Mouse (Mus musculus): Measurements from ENCODE around the gene Usp44.
"Not testable (repeated sequence)": the region's sequence is repeated elsewhere in the genome, so short reads cannot be mapped to it uniquely, and the experiment has no call there.

Gene Usp44

DNA sequence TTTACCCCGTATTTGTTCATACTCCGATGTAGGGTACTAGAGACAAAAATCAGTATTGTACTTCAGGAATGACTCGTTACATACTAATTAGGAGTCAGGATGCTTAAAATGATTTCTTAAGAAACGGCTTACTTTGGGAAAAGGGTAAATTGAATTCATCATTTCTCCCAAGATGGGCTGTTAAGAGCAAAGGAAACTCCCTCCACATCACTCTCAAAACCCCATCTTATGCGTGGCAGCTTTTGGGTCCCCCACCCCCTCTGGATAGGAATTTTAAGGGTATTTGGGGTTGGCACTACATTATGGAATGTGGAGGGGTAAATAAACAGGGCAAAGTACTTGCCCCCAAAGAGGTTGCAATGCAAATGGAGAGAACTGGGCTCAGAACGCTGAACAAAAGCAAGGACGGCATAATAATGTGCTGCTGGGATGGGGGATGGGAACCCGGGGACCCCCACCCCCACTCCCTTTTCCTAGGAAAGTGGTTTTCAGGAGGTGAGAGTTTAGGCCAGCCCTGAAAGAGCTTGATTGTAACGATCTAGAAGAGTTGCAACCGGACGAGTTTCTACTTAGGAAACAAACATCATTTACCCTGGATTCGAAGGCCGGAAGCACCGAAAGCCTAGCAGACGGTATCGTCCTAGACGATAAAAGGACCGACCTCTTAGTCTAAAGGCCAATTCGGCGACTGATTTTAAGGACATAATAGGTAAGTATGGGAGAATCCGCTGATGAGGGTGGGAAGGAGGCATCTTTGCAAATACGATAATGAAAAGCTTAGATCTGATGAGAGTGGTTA lies at the start of gene Usp44:
Gene Usp44 (plus strand): TSS at position 625 of the 799 bp plus-strand sequence.
- no peak for DNase-seq

DNA sequence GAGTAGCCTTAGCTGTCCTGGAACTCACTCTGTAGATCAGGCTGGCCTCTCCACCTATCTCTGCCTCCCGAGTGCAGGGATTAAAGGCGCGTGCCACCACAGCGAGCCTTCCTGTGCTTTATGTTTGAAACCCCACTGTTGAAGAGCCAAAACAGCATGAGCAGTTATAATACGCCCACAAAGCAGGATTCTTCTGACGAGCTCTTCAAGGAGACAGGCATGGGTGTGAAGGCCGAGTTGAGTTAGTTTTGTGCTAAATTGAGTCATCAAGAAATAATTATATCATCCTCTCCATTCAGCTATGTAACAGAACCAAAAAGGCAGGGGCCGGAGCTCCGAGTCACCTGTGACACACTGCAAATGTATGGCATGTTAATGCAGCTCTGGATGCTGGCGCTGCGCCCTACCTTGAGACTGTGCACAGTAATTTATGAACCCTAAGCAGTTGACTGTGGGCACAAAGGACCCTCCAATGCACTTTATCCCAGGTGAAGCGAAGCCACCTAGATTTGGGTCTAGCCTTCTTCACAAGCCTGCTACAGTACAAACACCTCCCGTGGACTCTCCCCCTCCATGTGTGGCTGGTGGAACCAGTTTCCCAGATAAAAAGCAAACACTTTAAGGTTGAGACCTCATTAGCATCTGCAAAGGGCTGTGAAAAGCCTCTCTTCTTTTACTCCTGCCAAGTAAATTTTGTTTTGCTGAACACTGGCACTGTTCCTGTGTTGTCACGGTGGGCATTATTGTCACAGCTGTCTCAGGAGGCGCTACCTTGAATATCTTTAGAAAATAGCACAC lies 47.9 kb upstream of the Usp44 start:
- no peak for DNase-seq

DNA sequence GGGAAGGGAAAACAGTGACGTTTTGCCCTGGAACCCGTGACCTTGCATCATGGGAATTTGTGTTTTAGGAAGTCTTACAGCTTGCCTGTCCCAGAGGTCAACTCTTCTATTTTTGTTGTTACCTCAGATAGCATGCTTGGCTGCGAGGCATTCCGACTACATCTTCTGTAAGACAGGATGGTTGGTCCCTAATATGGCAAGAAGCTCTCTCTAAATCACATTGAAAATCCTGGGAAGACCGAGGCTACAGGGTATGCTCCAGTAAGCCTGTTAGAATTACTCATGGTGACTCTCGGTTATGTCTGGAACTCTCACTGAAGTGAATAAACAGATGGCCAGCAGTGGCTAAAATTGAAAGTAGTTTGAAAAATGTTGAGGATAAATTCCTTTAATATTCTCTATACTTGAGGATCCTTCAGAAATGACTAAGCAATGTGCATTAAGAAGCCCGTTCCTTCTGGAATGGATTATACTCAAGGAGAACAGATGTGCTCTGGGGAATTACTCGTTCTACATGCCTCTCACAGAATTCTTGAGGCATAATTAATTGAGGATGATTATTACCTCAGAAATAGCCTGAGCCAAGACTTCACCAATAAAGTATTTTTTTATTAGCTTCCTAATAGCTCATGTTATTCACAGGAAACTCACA lies 31.5 kb upstream of the Usp44 start:
- no peak for DNase-seq

DNA sequence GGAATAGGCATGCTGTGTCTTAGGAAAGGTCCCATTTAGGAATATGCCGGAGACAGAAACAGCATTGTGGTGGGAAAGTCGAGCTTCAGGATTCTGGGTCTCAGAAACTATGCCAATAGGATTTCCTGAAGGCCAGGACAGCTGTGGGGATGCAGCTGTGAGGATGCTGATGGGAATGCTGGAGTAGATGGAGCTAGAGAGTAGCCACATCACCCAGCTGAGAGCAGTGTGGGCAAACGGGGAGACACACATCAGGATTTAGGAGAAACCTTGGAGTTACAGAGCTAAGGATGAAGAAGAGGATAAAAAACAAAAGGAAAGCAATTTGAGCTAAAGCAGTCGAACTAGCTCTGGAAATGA lies 31.0 kb upstream of the Usp44 start:
- DNase-seq: no peak

DNA sequence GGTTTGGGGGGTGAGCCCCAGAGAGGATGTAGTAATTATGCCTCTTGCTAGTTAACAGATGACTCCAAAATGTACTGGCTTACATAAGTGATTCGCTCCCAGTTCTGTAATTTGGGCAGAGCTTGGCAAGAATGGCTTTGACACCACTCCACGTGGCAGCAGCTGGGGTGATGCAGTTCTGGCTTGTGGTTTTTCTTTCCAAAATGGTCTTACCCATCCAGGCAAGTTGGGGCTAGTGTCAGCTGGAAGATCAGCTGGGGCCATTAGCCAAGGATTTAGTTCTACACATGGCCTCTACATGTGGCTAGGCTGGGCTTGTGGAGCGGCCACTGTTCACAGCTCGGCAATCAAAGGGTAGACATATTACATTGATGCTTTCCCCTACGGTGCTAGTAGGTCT lies 30.5 kb upstream of the Usp44 start:
- no peak for DNase-seq

DNA sequence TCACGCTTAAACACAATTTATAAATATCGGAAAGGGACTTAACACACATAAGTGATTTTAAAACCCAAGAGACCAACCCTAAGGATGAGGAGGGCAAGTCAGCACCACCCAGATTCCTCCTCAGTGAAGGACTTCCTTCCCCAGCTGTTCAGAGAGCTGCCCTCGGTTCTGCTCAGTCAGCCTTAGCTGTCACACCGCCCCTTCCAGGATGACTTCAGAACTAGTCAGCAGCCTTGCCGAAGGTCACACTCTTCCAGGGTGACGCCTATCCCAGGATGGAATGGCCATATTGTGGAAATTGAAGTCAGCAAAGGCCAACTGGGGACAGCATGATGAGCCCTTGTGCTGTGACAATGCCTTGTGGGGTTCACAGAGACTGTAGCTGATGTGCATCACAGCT lies 28.2 kb upstream of the Usp44 start:
- DNase-seq: no peak

DNA sequence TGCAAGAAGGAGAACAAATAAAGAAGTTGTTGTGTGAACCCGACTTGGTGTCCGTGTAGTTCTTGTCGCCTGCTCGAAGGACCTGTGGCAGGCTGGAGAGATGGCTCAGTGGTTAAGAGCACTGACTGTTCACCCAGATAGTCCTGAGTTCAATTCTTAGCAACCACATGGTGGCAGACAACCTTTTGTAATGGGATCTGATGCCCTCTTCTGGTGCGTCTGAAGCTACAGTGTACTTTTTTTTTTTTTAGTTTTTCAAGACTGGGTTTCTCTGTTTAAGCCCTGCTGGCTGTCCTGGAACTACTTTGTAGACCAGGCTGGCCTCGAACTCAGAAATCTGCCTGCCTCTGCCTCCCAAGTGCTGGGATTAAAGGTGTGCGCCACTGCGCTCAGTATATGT lies 21.9 kb upstream of the Usp44 start:
- DNase-seq: not testable (repeated sequence)

DNA sequence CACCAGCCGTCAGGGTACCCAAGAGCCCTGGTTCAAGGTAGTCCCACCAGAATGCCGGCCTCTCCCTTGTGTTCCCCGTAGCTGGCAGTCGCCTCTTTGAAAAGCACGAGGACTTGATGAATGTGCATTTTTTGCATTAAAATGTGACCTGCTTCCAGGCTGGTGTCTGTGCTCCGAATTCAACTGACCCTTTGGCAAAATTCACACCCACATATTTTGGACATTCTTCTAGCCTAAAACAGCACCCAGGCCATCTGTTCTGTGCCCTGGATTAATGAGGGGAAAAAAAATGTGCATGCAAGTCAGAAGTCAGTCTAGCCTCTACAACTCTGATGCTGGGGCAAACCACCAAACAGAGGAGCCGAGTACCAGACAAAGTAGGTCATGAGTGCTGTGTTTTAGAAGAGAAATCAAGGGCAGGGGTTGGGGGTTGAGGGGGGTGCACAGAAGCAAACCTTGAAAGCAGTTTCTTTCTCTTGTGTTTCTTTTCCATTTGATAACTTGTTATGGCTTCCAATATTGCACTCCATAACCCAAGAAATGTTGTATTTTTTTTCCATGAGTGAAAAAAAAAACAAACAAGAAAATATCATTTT lies 20.7 kb upstream of the Usp44 start:
- peak; percentile 72 to 81 for DNase-seq

DNA sequence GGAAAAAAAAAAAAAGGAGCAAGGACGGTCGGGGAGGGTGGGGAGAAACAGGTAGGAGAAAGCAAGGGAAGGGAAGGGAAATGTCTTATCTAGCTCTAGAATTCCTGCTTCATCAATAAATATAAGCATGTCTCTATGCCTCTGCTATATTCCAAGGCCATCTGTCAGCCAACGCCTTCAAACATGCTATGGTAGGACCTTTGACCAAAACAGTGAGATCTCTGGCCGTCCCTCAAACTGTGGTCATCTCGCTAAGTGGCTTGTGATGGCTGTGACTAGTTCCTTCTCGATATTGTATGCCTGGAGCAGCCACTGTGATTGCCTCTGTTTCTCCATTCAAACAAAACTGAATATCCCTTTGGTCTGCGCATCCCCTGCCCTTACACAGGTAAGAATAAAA lies 19.3 kb upstream of the Usp44 start:
- DNase-seq: no peak

DNA sequence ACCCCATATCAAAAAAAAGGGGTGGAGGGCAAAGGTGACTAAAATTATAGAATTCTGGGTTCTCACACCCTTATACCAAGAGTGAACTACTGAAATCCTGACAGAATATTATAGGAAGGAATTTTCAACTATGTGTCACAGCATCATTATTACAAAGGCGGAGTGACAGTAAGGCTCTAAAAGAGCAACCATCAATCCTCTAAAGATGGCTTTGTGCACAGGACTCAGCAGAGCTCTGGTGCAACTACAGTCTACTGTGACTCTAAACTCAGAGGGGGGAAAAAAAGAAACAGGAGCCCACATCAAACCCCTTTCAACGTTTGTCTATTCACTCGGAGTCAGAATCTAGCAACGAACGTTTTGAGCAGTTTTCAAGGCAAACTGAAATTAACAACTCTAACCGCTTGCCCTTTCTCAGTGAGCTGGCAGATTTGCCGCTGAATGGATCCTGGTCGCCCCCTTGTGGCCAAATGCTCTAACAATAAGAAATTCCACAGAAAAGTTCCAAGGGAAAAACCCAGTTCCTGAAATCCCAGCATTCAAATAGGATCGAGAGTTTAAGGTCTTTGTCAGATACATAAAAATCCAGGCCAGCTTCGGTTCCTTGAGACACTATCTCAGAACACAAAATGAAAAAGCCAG lies 18.5 kb upstream of the Usp44 start:
- DNase-seq: peak; percentile 81 to 92

DNA sequence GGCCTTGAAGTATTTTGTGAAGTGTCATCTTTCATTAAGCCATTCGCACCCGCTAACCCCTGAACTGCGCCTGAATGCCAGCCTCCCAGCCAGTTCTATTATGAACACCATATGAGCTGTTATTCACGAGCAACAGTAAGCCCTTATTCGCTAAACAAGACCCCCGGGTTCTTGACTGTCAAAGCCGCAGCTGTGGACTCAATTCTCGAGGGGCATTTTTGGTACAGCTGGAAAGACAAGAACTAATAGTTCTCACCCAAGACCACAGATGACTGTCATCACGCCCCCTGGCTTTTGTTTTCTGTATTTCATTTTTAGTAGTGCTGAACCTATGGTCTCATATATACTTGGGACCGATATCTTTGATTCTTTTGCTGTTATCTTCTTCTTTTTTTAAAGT lies 17.6 kb upstream of the Usp44 start:
- no peak for DNase-seq

DNA sequence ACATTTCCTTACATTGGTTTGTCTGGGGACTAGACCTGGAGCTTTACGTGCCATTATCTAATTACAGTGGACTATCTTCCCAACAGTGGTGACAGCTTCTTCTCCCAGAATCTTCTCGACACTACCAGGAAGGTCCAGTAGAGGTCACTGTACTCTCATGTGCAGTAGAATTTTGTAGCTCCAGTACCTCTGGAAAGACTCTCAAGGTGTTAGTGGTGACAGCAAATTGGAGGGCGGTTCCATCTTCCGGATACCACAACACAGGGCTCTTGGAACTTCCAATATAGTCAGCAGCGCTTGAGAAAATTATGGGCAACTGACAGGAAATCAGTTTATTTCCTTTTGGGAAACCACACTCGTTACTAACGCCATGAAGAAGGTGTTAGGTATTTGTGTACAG lies 12.7 kb upstream of the Usp44 start:
- peak; percentile 79 to 85 for DNase-seq

DNA sequence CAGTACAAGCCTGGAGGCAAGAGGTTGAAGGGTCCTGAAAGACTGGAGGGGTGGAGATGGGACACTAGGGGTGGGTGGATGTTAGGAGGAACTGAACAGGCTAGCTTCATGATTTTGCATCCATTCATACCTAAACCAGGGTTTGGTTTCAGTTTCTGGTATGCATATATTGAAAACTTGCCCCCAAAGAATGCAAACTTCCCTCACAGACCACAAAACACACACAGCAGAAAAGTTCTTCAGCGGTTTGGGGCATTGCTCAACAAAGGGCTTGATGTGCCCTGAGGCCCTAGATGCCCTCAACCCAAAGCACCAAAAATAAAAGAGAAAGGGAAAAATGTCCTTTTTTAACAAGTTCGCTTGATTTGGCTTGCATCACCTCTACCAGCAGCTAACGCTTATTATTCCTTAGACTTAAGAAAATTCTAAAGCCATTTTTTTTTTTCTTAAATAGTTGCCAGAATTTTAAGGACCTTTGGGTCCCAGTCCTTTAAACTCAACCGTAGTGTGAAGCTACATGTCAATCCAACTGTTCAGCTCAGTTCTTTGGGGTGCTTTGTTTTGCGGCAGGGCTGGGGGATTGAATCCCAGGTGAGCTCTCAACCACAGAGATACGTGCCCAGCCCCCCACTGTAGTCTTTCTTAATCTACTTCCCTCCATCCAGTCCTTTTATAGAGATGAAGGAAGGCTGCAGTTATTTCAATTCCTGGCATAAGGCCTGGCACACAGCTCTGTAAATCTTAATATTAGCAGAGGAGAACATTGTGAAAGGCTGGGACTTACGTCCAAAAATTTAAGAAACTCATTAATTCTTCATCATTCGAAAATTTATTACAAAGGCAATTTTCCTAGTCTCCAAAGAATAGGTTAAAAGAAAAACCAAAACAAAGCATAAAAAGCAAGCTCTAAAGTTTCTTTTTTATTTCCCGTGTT lies 1.2 kb upstream of the Usp44 start:
- DNase-seq: no peak

DNA sequence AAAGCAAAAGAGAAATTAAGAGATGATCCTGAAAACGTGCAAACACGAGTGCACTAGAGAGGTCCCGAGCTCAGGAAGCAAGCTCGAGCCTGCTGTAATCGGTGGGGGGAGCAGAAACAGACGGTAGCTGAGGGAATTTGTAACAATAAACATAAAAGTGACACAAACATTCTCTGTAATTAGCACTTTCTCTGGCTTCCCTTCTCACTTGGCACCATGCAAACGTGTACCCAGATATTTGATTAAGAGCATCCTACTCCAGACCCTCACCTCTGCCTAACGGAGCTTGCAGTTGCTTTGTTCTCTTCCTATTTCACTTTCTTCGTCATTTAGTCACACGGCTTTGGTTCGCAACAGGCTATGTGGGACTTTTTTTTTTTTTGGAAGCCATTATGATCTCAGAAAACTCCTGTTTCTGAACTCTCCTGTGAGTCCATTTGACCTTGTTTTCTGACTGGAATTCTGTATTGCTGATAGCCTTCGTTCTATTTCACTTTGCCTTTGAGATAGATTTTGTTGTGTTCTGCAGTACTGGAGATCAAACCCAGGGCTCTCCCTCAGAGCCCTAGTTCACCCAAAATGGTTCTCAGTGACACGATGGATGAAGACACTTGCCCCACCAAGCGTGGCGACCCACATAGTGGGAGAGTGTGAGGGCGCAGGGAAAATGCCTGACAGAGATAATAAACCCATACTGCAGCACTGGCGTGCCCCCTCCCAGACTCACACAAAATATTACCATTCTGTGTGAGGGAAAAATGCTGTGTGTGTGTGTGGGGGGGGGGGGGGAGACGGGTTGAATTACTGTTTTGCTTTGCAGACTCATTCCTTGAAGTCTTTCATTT lies 597 bp downstream of the Usp44 start:
- no peak for DNase-seq

DNA sequence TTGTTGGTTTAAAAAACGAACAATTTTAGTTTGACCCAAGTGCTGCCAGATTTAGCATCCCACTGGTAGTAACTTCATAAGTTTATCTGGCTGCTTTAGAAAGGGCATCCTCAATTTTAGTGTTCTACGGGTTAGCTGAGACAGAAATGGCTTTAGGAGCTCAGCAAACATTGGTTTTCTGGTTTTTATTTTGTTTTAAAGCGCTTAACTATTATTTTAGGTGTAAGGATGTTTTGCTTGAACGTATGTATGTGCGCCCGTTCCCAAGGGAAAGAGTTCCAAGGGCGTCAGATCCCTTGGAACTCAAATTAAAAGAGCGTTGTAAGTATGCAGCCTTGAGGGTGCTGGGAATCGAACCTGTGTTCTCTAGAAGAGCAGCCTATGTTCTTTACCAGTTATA lies 1.5 kb downstream of the Usp44 start:
- no peak for DNase-seq

DNA sequence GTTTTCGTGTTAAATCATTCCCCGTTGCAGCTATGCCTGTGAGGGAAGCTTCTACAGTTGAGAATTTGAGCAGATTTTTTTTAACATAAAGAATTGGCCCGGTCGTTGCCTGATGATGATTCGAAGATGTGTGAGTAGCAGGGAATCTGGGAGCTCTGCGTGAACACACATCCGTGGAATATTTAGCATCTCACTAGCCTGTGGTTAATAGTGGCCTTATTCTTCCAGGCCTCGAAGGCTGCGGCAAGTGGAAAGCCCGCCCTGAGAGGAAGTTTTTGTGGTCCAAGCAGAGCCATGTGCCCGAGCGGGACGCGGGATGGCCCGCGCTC lies 2.0 kb downstream of the Usp44 start:
- DNase-seq: no peak

DNA sequence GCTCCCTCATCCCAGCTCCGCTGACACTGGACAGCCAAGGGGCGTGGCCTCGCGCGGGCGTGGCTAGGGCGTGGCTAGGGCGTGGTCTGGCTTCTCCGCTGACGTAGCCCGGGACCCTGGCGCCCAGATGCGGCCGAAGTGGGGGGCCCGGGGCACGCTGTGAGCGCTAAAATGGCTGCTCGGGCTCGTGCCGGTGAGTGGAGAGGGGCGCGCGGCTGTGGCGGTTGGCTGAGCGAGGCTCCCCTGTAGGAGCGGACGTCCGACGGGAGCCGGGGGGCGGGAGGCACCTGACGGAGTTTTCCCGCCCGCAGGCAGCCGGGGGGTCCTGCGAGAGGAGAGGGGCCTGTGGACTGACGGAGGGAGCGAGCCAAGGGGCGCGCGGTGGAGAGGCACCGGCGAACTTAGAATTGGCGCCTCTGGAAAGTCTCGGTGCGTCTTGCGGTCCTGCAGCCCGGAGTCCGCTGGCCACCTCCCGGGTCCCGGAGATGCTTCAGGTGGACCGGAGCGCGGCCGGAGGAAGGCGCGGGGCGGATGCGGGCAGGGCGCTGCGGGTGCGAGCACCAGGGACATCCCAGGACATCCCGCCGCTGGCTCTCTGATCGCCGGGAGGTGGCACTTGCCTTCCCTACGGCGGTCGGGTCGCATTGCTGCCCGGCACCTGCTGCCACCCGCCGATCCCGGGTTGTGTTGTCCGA lies 2.5 kb downstream of the Usp44 start:
- DNase-seq: peak; percentile 45 to 66

DNA sequence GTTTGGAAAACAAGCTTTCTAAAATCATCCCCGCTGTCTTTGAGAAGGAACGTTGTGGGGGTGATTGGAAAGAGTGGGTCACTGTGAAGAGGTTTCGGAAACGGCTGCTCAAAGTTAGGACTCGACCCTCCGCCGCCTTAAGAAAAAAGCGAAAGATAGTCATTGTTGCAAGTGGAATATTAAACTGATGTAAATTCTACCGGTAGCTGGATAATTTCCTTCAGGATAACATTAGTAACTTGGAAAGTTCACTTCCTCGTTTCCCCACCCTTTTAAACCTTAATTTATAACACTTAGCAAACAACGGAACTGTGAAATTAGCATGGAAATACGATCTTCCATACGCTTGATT lies 3.0 kb downstream of the Usp44 start:
- DNase-seq: no peak

DNA sequence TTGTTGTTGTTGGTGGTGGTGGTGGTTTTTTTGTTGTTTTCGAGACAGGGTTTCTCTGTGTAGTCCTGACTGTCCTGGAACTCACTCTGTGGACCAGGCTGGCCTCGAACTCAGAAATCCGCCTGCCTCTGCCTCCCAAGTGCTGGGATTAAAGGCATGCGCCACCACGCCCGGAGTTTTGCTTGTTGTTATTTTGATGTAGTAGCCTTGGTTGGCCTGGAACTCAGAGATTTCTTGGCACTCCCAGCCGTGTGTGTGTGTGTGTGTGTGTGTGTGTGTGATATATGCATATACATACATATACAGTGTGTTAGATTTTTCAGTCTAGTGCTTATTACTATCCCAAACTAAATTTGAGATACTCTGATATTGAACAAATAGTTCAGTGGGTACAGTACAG lies 3.8 kb downstream of the Usp44 start:
- DNase-seq: not testable (repeated sequence)

DNA sequence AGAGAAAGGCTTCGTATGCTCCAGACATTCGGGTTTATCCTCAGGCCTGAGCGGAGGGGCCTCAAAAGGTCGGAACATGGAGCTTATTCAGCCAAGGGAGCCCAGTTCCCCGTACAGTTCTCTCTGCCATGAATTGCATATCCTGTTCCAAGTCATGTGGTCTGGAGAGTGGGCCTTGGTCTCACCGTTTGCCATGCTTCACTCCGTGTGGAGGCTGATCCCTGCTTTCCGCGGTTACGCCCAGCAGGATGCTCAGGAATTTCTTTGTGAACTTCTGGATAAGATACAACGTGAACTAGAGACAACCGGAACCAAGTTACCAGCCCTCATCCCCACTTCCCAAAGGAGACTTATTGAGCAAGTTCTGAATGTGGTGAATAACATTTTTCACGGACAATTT lies 15.4 kb downstream of the Usp44 start:
- no peak for DNase-seq

DNA sequence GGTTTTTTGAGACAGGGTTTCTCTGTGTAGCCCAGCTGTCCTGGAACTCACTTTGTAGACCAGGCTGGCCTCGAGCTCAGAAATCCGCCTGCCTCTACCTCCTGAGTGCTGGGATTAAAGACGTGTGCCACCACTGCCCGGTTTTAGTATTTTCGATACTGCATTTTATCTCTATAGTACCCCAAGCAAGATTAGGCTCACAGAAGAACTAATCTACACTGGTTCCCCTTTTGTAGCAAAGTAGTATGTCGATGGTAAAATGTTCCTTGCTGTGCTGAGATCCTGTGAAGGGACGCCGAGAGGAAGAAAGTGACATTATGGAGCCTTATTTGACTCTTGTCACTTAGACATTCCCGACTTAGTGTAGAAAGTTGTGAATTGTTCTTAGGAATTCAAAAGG lies 23.8 kb downstream of the Usp44 start:
- DNase-seq: no peak

All from cerebellum, adult 18-20 months (tissue).